In the genomic region with DNA sequence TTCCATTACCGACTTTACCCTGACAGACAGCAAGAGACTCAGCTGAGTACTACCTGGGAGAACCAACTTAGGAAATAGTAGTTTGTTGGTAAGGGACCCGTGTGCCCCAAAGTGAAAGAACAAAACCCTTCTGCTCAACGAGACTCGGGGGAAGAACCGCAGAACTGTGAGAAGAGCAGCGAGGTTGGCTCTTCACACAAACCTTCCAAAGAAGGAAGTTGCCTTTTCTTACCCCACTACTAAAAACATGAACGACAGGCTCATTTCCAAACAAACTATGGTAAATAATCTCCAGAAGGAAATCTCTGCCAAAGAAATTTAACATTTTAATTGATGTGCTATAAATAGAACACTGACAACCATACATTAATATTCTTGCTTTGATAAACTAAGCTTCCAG, we compare ENCODE assay signal across 9 mouse cellular contexts. TPM values are rescaled to one million over a fixed set of nuclear protein-coding genes. Genes with fewer than 3 reads are reported as not detected.
DNase-seq lines count a peak whose midpoint lies in the region; ATAC-seq and TF ChIP-seq lines count a peak whose summit lies in the region.
"Had no signal": no experiment of that assay in that cellular context is flagged by ENCODE, and none has a peak within 500 bp of the region (broad histone marks: within the 10 kb centered on the region; RNA-seq: fewer than 3 reads in every experiment).

No protein-coding gene starts in this region.

- 57% methylated on average over 7 of the region's 7 CpGs for WGBS in liver, embryonic 11.5 days
- WGBS in intestine, postnatal 0 days = 71% methylated on average over 7 of the region's 7 CpGs
- 87% methylated on average over 7 of the region's 7 CpGs for WGBS in neural tube, embryonic 12.5 days

- H3K27me3 ChIP-seq in liver, embryonic 11.5 days (replicated peaks; ENCODE audit: control insufficient read depth, insufficient read depth, low read length) = no peaks in the 10 kb centered on the region
- H3K27me3 ChIP-seq in intestine, postnatal 0 days (replicated peaks; ENCODE audit: control insufficient read depth, insufficient read depth, low read length) = no peaks in the 10 kb centered on the region
- H3K27me3 ChIP-seq in neural tube, embryonic 12.5 days (replicated peaks) = no peaks in the 10 kb centered on the region

- H3K4me2 ChIP-seq in liver, embryonic 11.5 days = peak overlapping the region; percentile 89
- peak overlapping the region; percentile 99 for H3K4me2 ChIP-seq in intestine, postnatal 0 days (replicated peaks; ENCODE audit: low read depth)
- peak overlapping the region; percentile 98 for H3K4me2 ChIP-seq in neural tube, embryonic 12.5 days (replicated peaks)

- H3K9ac ChIP-seq in liver, embryonic 11.5 days (ENCODE audit: low read depth, low read length) = no peak overlapping the region
- no peak overlapping the region for H3K9ac ChIP-seq in intestine, postnatal 0 days (ENCODE audit: low read depth, low read length)
- H3K9ac ChIP-seq in neural tube, embryonic 12.5 days = no peak overlapping the region

- no peak for TF ChIP-seq POLR2A in embryonic fibroblast, embryonic 13.5 days (IDR thresholded peaks at IDR 0.05; ENCODE audit: low read depth, low read length)

- H3K4me3 ChIP-seq in liver, embryonic 11.5 days (ENCODE audit: low read depth, low read length) = peak overlapping the region; percentile 95; the same call in 1 of the 2 replicates
- peak overlapping the region; percentile 18 for H3K4me3 ChIP-seq in embryonic fibroblast, embryonic 13.5 days (ENCODE audit: insufficient read depth, low read length)
- no peak overlapping the region for H3K4me3 ChIP-seq in intestine, postnatal 0 days (ENCODE audit: low read depth, low read length)
- H3K4me3 ChIP-seq in neural tube, embryonic 12.5 days = no peak overlapping the region

- H3K9me3 ChIP-seq in liver, embryonic 11.5 days (ENCODE audit: control insufficient read depth, low read length) = no peaks in the 10 kb centered on the region
- no peaks in the 10 kb centered on the region for H3K9me3 ChIP-seq in intestine, postnatal 0 days (ENCODE audit: control insufficient read depth)
- no peaks in the 10 kb centered on the region for H3K9me3 ChIP-seq in neural tube, embryonic 12.5 days

- no peak for DNase-seq in liver, embryonic 11.5 days (ENCODE audit: low spot score)
- no peak for DNase-seq in liver
- DNase-seq in thymus, postnatal 14 days = no peak
- DNase-seq in natural killer cell, adult 2 months (ENCODE audit: low spot score in 2 of 2) = no peak
- DNase-seq in B cell, adult 2 months = no peak
- DNase-seq: embryo, embryonic 11 days had no signal

- H3K36me3 ChIP-seq in liver, embryonic 11.5 days (ENCODE audit: control insufficient read depth, insufficient read depth, low read length) = no peaks in the 10 kb centered on the region
- no peaks in the 10 kb centered on the region for H3K36me3 ChIP-seq in intestine, postnatal 0 days (ENCODE audit: control insufficient read depth, insufficient read depth)
- H3K36me3 ChIP-seq in neural tube, embryonic 12.5 days = no peaks in the 10 kb centered on the region

- ATAC-seq in liver, embryonic 11.5 days (replicated peaks; ENCODE audit: low FRiP score) = no peak
- ATAC-seq in intestine, postnatal 0 days = no peak
- no peak for ATAC-seq in neural tube, embryonic 12.5 days (ENCODE audit: low FRiP score, low read depth)

- TF ChIP-seq CTCF in embryonic fibroblast, embryonic 13.5 days (IDR thresholded peaks at IDR 0.05; ENCODE audit: borderline replicate concordance, insufficient read depth, low read length) = no peak
- no peak for TF ChIP-seq CTCF in intestine, postnatal 0 days (IDR thresholded peaks at IDR 0.05; ENCODE audit: low read depth)

- H3K4me1 ChIP-seq in liver, embryonic 11.5 days (replicated peaks; ENCODE audit: control insufficient read depth, insufficient read depth, low read length) = peaks cover 13% of the 10 kb centered on the region; the same call in 1 of the 2 replicates
- H3K4me1 ChIP-seq in embryonic fibroblast, embryonic 13.5 days (ENCODE audit: control insufficient read depth, insufficient read depth, low read length) = 0 out of 2 replicates have a peak, but pooled peaks cover 2% of the 10 kb centered on the region
- 0 out of 2 replicates have a peak, but pooled peaks cover 3% of the 10 kb centered on the region for H3K4me1 ChIP-seq in intestine, postnatal 0 days (replicated peaks; ENCODE audit: control insufficient read depth, insufficient read depth, low read length)
- H3K4me1 ChIP-seq in neural tube, embryonic 12.5 days = peaks cover 16% of the 10 kb centered on the region

- H3K27ac ChIP-seq in liver, embryonic 11.5 days (ENCODE audit: low read depth, low read length) = no peak overlapping the region
- no peak overlapping the region for H3K27ac ChIP-seq in embryonic fibroblast, embryonic 13.5 days (ENCODE audit: insufficient read depth, low read length)
- no peak overlapping the region for H3K27ac ChIP-seq in intestine, postnatal 0 days (ENCODE audit: low read depth, low read length)
- H3K27ac ChIP-seq in neural tube, embryonic 12.5 days = no peak overlapping the region

RNA-seq across cellular contexts. Expression of gene Bloc1s4, which starts 1.4 kb away (rescaled TPM):
- 29.1 and 30.0 TPM in 2 replicates for polyA plus RNA-seq in liver, embryonic 11.5 days (2014; fragmentation: Nextera tagmentation; extraction: Ambion mirVana)
- 9.3 and 11.4 TPM in 2 replicates for polyA plus RNA-seq in embryonic fibroblast, embryonic 13.5 days (2011; ENCODE audit: insufficient read length, low read depth, missing spikeins)
- polyA plus RNA-seq in intestine, postnatal 0 days (2015; fragmentation: Nextera tagmentation; extraction: Ambion mirVana) = 22.0 and 22.5 TPM in 2 replicates
- 29.9 and 32.8 TPM in 2 replicates for polyA plus RNA-seq in neural tube, embryonic 12.5 days (2016; fragmentation: Nextera tagmentation; extraction: Ambion mirVana)

RNA-seq across cellular contexts. Expression of gene Mrfap1, which starts 49.5 kb away (rescaled TPM):
- polyA plus RNA-seq in liver, embryonic 11.5 days (2014; fragmentation: Nextera tagmentation; extraction: Ambion mirVana) = 366 and 368 TPM in 2 replicates
- 316 and 394 TPM in 2 replicates for polyA plus RNA-seq in embryonic fibroblast, embryonic 13.5 days (2011; ENCODE audit: insufficient read length, low read depth, missing spikeins)
- 379 and 386 TPM in 2 replicates for polyA plus RNA-seq in intestine, postnatal 0 days (2015; fragmentation: Nextera tagmentation; extraction: Ambion mirVana)
- 472 and 501 TPM in 2 replicates for polyA plus RNA-seq in neural tube, embryonic 12.5 days (2016; fragmentation: Nextera tagmentation; extraction: Ambion mirVana)

RNA-seq across cellular contexts. Expression of gene D5Ertd579e, which starts 51.2 kb away (rescaled TPM):
- polyA plus RNA-seq in liver, embryonic 11.5 days (2014; fragmentation: Nextera tagmentation; extraction: Ambion mirVana) = 19.3 TPM in 2 replicates
- polyA plus RNA-seq in embryonic fibroblast, embryonic 13.5 days (2011; ENCODE audit: insufficient read length, low read depth, missing spikeins) = 56.7 and 56.9 TPM in 2 replicates
- 19.6 and 22.5 TPM in 2 replicates for polyA plus RNA-seq in intestine, postnatal 0 days (2015; fragmentation: Nextera tagmentation; extraction: Ambion mirVana)
- polyA plus RNA-seq in neural tube, embryonic 12.5 days (2016; fragmentation: Nextera tagmentation; extraction: Ambion mirVana) = 37.3 and 38.3 TPM in 2 replicates

Comparison
In these comparisons a context has a peak if more than half of its experiments do, and no peak if none do; other contexts are left out.
1. H3K4me3 ChIP-seq: peak in liver, embryonic 11.5 days (single experiment) and embryonic fibroblast, embryonic 13.5 days (single experiment); none in intestine, postnatal 0 days (single experiment) and neural tube, embryonic 12.5 days (single experiment).
2. Peak in every context shown above with its lines, with median percentiles within 50 percentile points of each other: H3K4me2 ChIP-seq.